8 mouse cellular contexts compared by ENCODE assay signal in genomic region chr15:12371183-12371582, GRCm38 (mm10). TPM values are rescaled to one million over a fixed set of nuclear protein-coding genes. Genes with fewer than 3 reads are reported as not detected.
A peak's percentile ranks its signal among the peaks of the same experiment; 100 is the strongest.
DNase-seq lines count a peak whose midpoint lies in the region; ATAC-seq and TF ChIP-seq lines count a peak whose summit lies in the region.

No protein-coding gene starts in this region.

- DNase-seq in 416B (ENCODE audit: low read depth), result peak; percentile 83
- DNase-seq in T-cell, adult 2 months (ENCODE audit: low spot score), result peak; percentile 65
- peak; percentile 77 to 85 for DNase-seq in cerebellum, postnatal 25 days
- peak; percentile 77 for DNase-seq in gastrocnemius, adult 2 months
- peak; percentile 81 for DNase-seq in left cerebral cortex, postnatal 4 days
- peak; percentile 93 for DNase-seq in midbrain, embryonic 14.5 days
- peak; percentile 61 to 75 for DNase-seq in spleen, postnatal 4 days (ENCODE audit: low spot score in 2 of 2)

- peaks cover 3% of the 10 kb centered on the region; the same call in 1 of the 2 replicates for H3K36me3 ChIP-seq in intestine, embryonic 16.5 days (ENCODE audit: control insufficient read depth, insufficient read depth, low read length)
- 0 out of 2 replicates have a peak, but pooled peaks cover 3% of the 10 kb centered on the region for H3K36me3 ChIP-seq in midbrain, embryonic 14.5 days (ENCODE audit: control insufficient read depth, insufficient read depth, low read length)

- no peaks in the 10 kb centered on the region for H3K27me3 ChIP-seq in intestine, embryonic 16.5 days (replicated peaks; ENCODE audit: control insufficient read depth, insufficient read depth, low read length)
- H3K27me3 ChIP-seq in midbrain, embryonic 14.5 days (ENCODE audit: control insufficient read depth, insufficient read depth, low read length), result no peaks in the 10 kb centered on the region

- H3K27ac ChIP-seq in gastrocnemius, adult 2 months, result no peak overlapping the region; the same call in 1 of the 2 replicates
- no peak overlapping the region for H3K27ac ChIP-seq in intestine, embryonic 16.5 days (ENCODE audit: low read length)
- no peak overlapping the region for H3K27ac ChIP-seq in midbrain, embryonic 14.5 days (replicated peaks; ENCODE audit: low read depth, low read length)

- 3% methylated on average over 8 of the region's 8 CpGs for WGBS in intestine, embryonic 16.5 days
- WGBS in midbrain, embryonic 14.5 days, result 4% methylated on average over 8 of the region's 8 CpGs

- H3K9ac ChIP-seq in intestine, embryonic 16.5 days (ENCODE audit: low read depth, low read length), result no peak overlapping the region
- no peak overlapping the region for H3K9ac ChIP-seq in midbrain, embryonic 14.5 days (replicated peaks; ENCODE audit: low read length)

- H3K9me3 ChIP-seq in intestine, embryonic 16.5 days (ENCODE audit: control insufficient read depth, low read length), result no peaks in the 10 kb centered on the region
- H3K9me3 ChIP-seq in midbrain, embryonic 14.5 days (ENCODE audit: control insufficient read depth, low read length), result no peaks in the 10 kb centered on the region

- no peak overlapping the region for H3K4me3 ChIP-seq in gastrocnemius, adult 2 months
- no peak overlapping the region for H3K4me3 ChIP-seq in intestine, embryonic 16.5 days (ENCODE audit: low read length)
- no peak overlapping the region for H3K4me3 ChIP-seq in midbrain, embryonic 14.5 days (replicated peaks; ENCODE audit: low read depth, low read length)

- no peak overlapping the region for H3K4me2 ChIP-seq in intestine, embryonic 16.5 days (ENCODE audit: low read depth, low read length)
- H3K4me2 ChIP-seq in midbrain, embryonic 14.5 days (ENCODE audit: low read length), result no peak overlapping the region

- intact Hi-C loops in gastrocnemius, adult 2 months (cut with DNase I), result loop anchor here (1.0 kb wide), 1 partner anchor 206 kb away; no protein-coding TSS in a partner anchor
- intact Hi-C loops in left cerebral cortex, postnatal 4 days (cut with DNase I), result loop anchor here (2.0 to 5.0 kb wide), 2 partner anchors 206 to 421 kb away; no protein-coding TSS in a partner anchor

- TF ChIP-seq CTCF in gastrocnemius, adult 2 months (IDR thresholded peaks at IDR 0.05), result peak; percentile 78

- H3K4me1 ChIP-seq in intestine, embryonic 16.5 days (ENCODE audit: control insufficient read depth, insufficient read depth, low read length), result peaks cover 16% of the 10 kb centered on the region
- peaks cover 19% of the 10 kb centered on the region for H3K4me1 ChIP-seq in midbrain, embryonic 14.5 days (ENCODE audit: control insufficient read depth, insufficient read depth, low read length)

- peak; percentile 27 for ATAC-seq in intestine, embryonic 16.5 days
- peak; percentile 61 for ATAC-seq in midbrain, embryonic 14.5 days (ENCODE audit: low FRiP score, low TSS enrichment)

RNA-seq across cellular contexts. Expression of gene 1810049J17Rik, which starts 49.5 kb away (rescaled TPM):
- total RNA-seq in gastrocnemius, adult 2 months (2021), result not detected
- 0.81 and 2.1 TPM in 2 replicates for polyA plus RNA-seq in intestine, embryonic 16.5 days (2015; fragmentation: Nextera tagmentation; extraction: Ambion mirVana)
- not detected for total RNA-seq in left cerebral cortex, postnatal 4 days (2021)
- 1.6 and 1.7 TPM in 2 replicates for polyA plus RNA-seq in midbrain, embryonic 14.5 days (2014; fragmentation: Nextera tagmentation; extraction: Ambion mirVana)

RNA-seq across cellular contexts. Expression of gene Golph3, which starts 49.9 kb away (rescaled TPM):
- 10 to 100 TPM; 77.0 to 80.0 TPM for total RNA-seq in gastrocnemius, adult 2 months (2021)
- 66.9 and 74.3 TPM in 2 replicates for polyA plus RNA-seq in intestine, embryonic 16.5 days (2015; fragmentation: Nextera tagmentation; extraction: Ambion mirVana)
- total RNA-seq in left cerebral cortex, postnatal 4 days (2021), result 10 to 100 TPM; 62.9 to 67.9 TPM
- polyA plus RNA-seq in midbrain, embryonic 14.5 days (2014; fragmentation: Nextera tagmentation; extraction: Ambion mirVana), result 74.5 and 88.2 TPM in 2 replicates
